Mouse (Mus musculus): Measurements from ENCODE around the gene Katnal1.

DNA sequence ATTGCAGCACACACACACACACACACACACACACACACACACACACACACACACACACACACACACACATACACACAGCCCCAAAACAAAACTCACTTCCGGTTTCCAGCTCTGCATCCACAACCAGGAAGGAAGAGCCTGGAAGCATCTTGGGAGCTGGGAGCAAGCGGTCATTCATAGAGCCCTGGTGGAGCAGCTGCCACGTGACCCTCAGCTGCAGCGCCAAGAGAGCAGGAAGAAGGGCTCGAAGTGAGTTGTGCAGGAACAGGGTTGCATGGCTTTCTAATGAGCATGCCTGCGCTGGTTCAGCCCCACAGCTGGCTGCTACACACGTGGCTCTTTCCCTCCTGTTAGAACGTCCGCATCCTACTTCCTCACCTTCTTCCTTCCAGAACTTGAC is 40.5 kb upstream of the Katnal1 start:
- TF ChIP-seq CTCF (IDR thresholded peaks at IDR 0.05; ENCODE audit: low read depth) (no peak), EP300 (IDR thresholded peaks at IDR 0.05; ENCODE audit: low read depth) (no peak)

All from heart, postnatal 0 days (tissue).